Mouse (Mus musculus): ENCODE measurements around the gene Shq1. TPM values are rescaled to one million over a fixed set of nuclear protein-coding genes. Genes with fewer than 3 reads are reported as not detected.

Gene Shq1
- 2.3 and 3.4 TPM in 2 replicates for polyA plus RNA-seq (2012; rRNA removed; ENCODE audit: low replicate concordance)

GRCm38 (mm10) chr6:100670880-100671344 lies at the start of gene Shq1:
Gene Shq1 (minus strand): TSS chr6:100671157.

DNA sequence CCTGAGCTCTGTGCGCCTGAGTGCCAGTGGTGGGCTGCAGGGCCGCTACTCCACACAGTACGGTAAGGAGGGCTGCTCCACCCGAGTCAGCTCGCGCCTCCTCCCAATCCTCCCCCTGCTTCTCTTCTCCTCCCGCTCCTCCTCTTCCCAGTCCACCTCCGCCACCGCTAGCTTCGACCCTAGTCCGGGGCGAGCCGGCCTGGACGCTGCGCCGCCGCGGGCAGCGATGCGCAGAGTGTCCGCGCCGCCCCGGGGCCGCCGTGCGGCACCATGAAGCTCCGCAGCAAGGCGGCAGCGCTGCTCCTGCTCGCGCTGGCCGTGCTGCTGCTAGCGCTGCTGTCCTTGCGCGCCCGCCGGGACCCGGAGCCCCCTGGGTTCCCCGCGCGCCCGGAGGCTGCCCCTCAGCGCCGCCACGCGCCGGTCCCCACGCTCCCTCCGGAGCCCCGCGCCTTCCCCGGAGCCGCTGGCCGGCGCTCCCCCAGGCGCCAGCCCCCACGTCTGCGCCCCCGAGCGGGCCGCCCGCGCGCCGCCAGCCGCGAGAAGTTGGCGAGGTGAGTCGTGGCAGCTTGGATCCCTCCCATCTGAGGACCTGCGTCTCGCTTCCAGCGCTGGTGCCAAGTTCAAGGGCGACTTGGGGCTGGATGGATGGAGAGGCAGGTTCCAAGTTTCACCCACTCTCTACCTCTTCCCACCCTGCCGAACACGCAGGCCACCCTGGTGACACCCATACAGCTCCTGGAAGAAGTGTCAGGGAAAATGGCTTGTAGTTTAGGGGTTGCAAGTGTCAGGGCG lies 33.8 kb upstream of the Shq1 start, which contains the start of gene Gxylt2:
TSS of gene Gxylt2 (plus strand) at position 161 of the 792 bp plus-strand sequence.

Other genes with a start within 250 kb of the Shq1 start
- 0.48 and 0.66 TPM in 2 replicates for gene Gxylt2, start 33.6 kb upstream of the Shq1 start, polyA plus RNA-seq (2012; rRNA removed; ENCODE audit: low replicate concordance)
- gene Ppp4r2, start 162.5 kb upstream of the Shq1 start, polyA plus RNA-seq (2012; rRNA removed; ENCODE audit: low replicate concordance) = 4.5 and 6.1 TPM in 2 replicates

Measured in duodenum, adult 2 months (tissue).